Mouse (Mus musculus) inflammation-experienced regulatory T-cells, adult 6 months (primary cell): ENCODE measurements at regions not wholly inside any gene's neighbourhood (a gene's known extent, or its start where the extent isn't known, plus 50 kb on each side); places are given as distances from the start of the nearest gene placed in this dataset.

Source experiments
- ATAC-seq: one replicate; pipeline ENCODE4 v1.8.0; 2017

DNA sequence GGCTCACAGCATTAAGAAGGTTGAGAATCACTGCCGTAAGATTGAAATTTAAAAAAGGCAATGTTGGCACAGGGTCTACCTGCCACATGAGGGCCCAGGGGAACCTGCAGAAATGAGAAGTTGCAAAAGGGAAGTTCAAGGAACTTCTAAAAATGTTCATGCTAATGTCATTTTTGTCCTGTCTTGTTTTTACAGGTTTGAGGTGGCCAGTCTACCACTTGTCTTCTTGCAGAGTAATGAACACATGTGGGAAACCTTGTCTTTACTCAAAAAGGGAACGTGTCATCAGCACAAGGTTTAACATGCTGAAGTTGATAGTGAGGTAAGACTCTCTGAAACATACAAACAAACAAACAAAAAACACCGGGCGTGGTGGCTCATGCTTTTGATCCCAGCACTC lies 71.4 kb upstream of the Nanos1 start:
- ATAC-seq: no peak

DNA sequence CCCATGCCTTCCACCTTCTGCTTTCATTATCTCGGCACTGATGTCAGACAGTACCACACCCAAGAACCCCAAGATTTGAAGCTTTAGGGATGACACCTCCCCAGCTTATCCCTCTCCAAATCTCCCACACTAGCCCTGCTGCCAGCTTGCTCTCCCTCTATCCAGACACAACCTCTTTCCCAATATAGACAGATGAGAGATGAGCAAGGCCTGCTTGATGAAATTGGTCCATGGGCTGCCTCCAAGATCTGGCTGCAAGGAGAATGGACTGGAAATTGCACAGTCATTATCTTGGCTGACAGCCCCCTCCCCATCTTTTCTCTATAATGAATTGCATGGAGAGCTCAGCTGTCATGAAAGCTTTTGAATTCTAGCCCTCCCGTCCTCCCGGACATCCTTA lies 73.5 kb upstream of the Nanos1 start:
- ATAC-seq: no peak

DNA sequence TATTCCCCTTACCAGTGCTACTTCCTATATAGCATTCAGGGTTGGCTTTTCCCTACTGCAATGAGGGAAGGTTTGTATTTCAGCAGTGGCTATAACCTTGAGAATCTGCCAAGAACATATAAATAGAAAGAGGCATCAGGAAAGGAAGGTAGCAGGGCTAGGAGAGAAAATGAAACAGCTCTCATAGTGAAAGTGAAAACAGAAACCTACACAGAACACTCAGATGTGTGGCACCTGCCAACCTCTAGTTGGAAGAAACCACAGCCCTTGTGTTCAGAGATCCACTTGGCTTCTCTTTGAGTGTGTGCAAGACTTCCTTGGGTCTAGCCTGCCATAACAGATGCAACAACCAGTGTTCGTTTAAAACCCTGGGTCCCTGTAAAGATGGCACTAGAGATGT lies 74.3 kb upstream of the Nanos1 start:
- ATAC-seq: peak; percentile 95

DNA sequence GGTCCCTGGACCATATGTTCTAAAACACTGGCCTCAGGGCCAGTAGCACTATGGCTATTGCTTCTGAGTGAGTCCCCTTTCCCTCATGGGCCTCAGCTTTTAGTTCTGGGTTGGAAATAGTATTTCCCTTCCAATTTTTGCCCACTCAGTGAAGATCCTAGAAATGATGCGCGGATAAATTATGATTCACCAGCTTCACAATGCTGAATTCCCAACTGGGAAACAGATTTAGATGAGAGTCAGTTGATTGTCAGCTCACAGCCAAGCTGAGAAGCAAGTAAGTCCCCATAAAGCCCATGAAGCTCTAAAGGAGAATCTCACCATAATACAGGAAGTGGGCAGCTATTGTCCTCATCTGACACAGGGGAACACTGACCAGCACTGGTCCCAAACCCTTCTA lies 77.6 kb upstream of the Nanos1 start:
- no peak for ATAC-seq

DNA sequence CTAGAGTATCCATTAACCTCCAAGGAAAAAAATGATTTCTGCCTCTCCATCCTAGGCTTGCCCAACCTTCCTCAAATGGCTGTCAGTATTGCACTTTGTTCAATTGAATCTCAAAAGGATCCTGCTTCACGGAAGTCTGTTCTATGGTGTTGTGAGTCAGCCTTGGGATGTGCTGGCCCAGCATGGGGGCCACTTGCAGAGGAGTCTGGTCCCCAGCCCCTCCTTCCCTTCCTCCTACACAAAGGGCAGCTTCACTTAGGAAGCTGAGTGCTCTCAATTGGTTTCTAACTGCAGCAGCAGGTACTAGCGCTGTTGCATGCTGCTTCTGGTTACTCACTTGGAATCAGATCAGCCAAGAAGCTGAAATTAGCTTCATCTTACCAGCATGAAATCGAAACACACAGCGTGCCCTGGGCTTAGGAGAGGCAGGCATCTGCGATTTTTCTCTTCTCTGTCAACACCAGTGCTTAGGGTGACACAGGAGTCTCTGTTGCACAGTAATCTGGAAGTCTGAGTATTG lies 80.8 kb upstream of the Nanos1 start:
- no peak for ATAC-seq

DNA sequence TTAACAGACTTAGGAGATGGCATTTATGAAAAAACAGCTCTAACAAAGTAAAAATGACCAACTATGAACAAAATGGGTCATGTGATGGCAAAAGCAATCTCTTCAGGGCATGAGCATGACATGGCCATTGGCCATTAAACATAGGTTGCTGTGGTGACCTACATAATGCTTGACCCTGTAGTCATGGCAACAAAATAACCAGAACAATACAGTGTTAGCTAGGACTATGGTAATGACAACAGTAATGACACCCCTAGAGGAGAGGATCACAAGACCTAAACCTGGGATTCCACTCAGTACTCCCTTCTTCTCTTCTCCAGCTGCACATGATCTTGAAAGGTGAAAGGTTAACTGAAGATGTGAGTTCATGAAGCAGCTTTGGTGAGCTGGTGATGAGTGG lies 85.0 kb upstream of the Nanos1 start:
- no peak for ATAC-seq

DNA sequence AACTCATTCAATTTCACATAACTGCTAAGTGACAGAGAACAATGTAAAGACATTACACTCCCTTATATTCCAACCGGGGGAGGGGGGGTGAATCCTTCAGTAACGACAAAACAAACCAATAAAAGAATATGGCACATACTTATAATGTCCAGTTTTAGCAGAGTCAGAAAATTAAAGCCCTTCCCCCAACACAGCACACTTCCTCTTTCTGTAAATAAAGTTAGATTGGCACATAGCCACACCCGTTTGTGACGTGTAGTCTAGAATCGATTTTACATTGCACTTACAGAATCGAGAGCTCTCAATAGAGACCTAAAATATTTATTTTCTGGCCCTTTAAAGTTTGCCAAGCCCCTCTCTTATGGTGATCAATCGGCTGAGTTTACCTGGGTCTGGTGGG lies 85.0 kb upstream of the Cacul1 start:
- no peak for ATAC-seq

GRCm38 (mm10) chr19:60651102-60651695 lies 70.4 kb upstream of the Cacul1 start:
- no peak for ATAC-seq

- ATAC-seq: no peak
Measured at GRCm38 (mm10) chr19:60640065-60640464, 59.2 kb upstream of the Cacul1 start.
